Mouse (Mus musculus) megakaryocyte, embryonic 14.5 days (primary cell): ENCODE data around the gene Ano6.
A peak's percentile ranks its signal among the peaks of the same experiment; 100 is the strongest.

ENCODE experiments used
- FLI1 ChIP-seq: IDR thresholded peaks from 2 replicates; pipeline ENCODE4 v1.6.1; 2012; ENCODE audit warnings: low read length, inconsistent platforms, mixed read lengths
- GATA1 ChIP-seq: IDR thresholded peaks from 3 replicates; pipeline ENCODE4 v1.6.1; 2012; ENCODE audit warnings: mixed read lengths, low read length, inconsistent platforms, borderline replicate concordance

GRCm38 (mm10) chr15:95977939-95978252 lies 187.3 kb downstream of the Ano6 start:
- TF ChIP-seq GATA1 (peak; percentile 24; the same call in 1 of the 3 replicates), FLI1 (no peak)
